Mouse (Mus musculus) spleen, postnatal 0 days (tissue): ENCODE results near the gene C1ra. TPM values are rescaled to one million over a fixed set of nuclear protein-coding genes. Genes with fewer than 3 reads are reported as not detected.

Experiments
- polyA plus RNA-seq: library from polyadenylated mRNA; unstranded; fragments of >200 nt; fragmentation: Nextera tagmentation; extraction: Ambion mirVana; gene quantifications from 2 replicates; pipeline ENCODE4 v1.2.1, GENCODE M21; 2015

The C1ra gene
- 11.5 and 15.6 TPM in 2 replicates for polyA plus RNA-seq

GRCm38 (mm10) chr6:124512355-124512836 lies at the start of gene C1ra:
TSS of gene C1ra (plus strand) at chr6:124512405.

GRCm38 (mm10) chr6:124464305-124465271 lies 47.6 kb upstream of the C1ra start, which contains the start of gene Clstn3:
TSS of gene Clstn3 (minus strand) at chr6:124464794.

DNA sequence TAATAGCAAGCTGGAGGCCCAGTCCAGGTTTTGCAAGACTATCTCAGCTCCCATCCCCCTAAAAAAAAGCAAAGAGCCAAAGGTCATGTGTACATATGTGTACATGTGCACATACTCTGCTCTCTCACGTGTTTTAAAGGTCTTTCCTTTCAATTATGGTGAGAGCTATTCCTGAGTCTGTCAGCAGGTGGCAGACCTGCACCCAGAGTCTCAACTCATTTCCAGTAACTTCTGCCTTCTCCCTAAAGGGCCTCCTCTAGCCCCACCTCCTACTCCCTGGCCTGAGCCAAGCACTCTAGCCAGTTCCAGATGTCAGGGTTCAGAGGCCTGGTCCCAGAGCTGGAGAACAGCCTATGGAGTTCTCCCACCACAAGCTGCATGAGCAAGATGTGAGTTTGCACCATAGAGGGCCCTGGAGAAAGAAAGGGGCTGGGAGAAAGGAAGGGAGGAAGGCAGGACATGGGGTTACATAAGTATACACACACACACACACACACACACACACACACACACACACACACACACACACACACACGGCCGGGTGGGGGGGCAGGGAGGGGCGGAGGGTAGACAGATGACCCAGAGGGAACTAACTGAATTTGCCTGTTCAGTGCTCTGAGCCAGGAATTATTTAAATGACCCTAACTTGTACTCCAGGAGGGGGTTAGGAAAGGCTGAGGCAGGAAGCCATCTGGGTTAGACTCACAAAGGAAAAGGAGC lies 19.2 kb upstream of the C1ra start, which contains the start of gene C1rl:
TSS of gene C1rl (plus strand) at position 272 of the 720 bp plus-strand sequence.

DNA sequence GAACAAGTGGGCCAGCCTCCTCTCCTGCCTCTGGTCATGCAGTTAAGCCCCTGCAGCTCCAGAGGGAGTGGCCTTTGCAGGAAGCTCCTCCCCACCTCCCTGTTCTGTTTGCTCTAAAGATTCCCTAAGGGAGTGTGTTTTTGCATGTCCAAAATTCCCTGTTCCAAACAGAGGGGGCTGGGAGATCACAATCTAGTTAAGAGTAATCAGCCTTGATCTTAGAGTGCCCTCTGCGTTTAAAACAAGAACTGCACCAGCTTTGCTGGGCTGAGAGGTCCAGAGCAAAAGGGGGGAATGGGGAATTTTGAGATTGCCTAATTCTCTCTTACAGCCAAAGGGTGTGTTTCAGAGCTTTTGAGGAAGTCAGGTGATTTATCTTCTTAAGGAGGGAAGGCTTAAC lies 30.1 kb downstream of the C1ra start, which contains the start of gene C1s1:
TSS of gene C1s1 (minus strand) at position 76 of the 400 bp plus-strand sequence.

DNA sequence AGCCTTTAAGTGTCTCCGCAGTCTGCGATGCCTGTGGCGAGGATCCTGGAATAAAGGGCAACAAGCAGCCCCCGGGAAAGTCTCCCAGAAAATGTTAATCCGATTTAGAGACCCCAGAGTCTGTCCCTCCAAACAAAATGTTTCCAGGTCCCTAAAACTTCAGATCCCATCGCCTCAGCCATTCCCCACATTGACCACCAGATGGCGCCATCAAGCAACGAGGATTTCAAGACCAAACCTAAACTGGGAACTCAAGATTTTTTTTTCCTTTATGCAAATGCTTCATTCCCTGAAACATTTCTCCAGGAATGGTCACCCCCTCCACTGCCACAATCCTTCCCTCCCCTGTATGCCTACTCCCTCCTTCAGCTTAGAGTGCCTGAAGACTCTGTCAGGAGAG lies 57.8 kb downstream of the C1ra start, which contains the start of gene C1rb:
TSS of gene C1rb (plus strand) at position 269 of the 400 bp plus-strand sequence.

Other genes starting within 250 kb of the C1ra start
- 1.5 and 2.6 TPM in 2 replicates for gene Cd163, start 207.7 kb upstream of the C1ra start, polyA plus RNA-seq
- gene Pex5, start 97.3 kb upstream of the C1ra start, polyA plus RNA-seq, result 21.6 and 26.3 TPM in 2 replicates
- 4.2 and 4.4 TPM in 2 replicates for gene Clstn3, start 47.6 kb upstream of the C1ra start, polyA plus RNA-seq
- 3.5 and 4.1 TPM in 2 replicates for gene C1rl, start 19.3 kb upstream of the C1ra start, polyA plus RNA-seq
- 12.0 and 16.3 TPM in 2 replicates for gene C1s1, start 30.0 kb downstream of the C1ra start, polyA plus RNA-seq
- gene C1rb, start 57.9 kb downstream of the C1ra start, polyA plus RNA-seq, result not detected in 2 replicates
- gene C1s2, start 123.7 kb downstream of the C1ra start, polyA plus RNA-seq, result 0.05 TPM in 1 of 2 replicates, not detected in the other
- 47.7 and 54.4 TPM in 2 replicates for gene Lpcat3, start 150.6 kb downstream of the C1ra start, polyA plus RNA-seq
- gene Emg1, start 199.8 kb downstream of the C1ra start, polyA plus RNA-seq, result 167 and 173 TPM in 2 replicates
- gene Phb2, start 199.9 kb downstream of the C1ra start, polyA plus RNA-seq, result 266 and 287 TPM in 2 replicates
- gene Ptpn6, start 226.3 kb downstream of the C1ra start, polyA plus RNA-seq, result 71.3 and 92.3 TPM in 2 replicates
- gene Grcc10, start 229.0 kb downstream of the C1ra start, polyA plus RNA-seq, result 145 and 183 TPM in 2 replicates
- gene Gm45234, start 243.6 kb downstream of the C1ra start, polyA plus RNA-seq, result not detected in 2 replicates
- gene Atn1, start 244.1 kb downstream of the C1ra start, polyA plus RNA-seq, result 3.3 and 5.1 TPM in 2 replicates